Mouse (Mus musculus) bone marrow macrophage, adult 2 months (primary cell): ENCODE measurements around the gene Gm12569.

Experiments used
- CTCF ChIP-seq: IDR thresholded peaks from 2 replicates; pipeline ENCODE4 v1.5.1; 2012; ENCODE audit warnings: low read depth, mild to moderate bottlenecking, low read length, moderate library complexity
- POLR2A ChIP-seq: IDR thresholded peaks from 2 replicates; pipeline ENCODE4 v1.6.1; 2012; ENCODE audit warnings: mild to moderate bottlenecking, low read depth, low read length, borderline replicate concordance

DNA sequence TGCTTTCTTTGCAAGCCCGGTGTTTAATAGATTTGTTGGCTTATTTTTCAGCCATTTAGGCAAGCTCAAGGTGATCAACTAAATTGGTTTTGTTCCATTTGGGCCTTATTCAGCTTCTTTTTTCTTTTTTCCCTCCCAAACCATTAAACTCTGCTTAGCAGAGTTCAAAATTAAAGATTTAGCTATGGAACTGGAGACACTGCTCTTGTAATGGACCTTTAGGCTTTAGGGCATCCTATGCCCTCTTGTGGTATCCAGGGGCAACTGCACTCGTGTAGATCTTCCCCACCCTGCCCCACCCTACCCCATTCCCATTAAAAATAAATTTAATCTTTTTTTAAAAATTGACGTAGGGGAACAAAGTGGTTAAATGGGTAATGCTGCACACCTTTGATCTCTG lies 45.1 kb downstream of the Gm12569 start:
- peak; percentile 57; the same call in 1 of the 2 replicates for TF ChIP-seq CTCF
- TF ChIP-seq POLR2A: no peak
